Mouse (Mus musculus) lung, postnatal 25 days (tissue): ENCODE measurements around the gene Socs3.

ENCODE experiments used
- DNase-seq: peaks from one replicate; pipeline ENCODE4 v3.0.0; 2022; ENCODE audit warnings: low spot score

The Socs3 gene

GRCm38 (mm10) chr11:117954819-117955218 lies 15.0 kb downstream of the Socs3 start:
- DNase-seq, result no peak

DNA sequence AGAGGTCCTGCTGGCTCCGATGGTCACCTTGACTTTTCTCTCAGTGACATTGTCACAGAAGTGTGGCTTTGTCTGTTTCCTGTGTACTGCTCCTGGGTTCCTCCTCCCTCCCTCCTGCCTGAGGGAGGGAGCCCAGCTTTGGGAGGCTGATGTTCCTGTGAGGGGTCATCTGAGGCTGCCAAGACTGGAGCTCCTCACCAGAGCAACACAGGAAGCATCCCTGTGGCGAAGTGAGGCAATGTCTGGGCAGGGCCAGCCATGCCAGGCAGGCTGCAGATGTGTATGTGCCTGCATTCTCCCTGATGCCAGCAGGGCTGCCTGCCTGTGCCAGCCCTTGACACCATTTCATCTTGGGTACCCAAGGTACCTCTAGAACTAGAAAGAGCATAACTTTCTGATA lies 15.8 kb downstream of the Socs3 start:
- DNase-seq, result peak; percentile 55

DNA sequence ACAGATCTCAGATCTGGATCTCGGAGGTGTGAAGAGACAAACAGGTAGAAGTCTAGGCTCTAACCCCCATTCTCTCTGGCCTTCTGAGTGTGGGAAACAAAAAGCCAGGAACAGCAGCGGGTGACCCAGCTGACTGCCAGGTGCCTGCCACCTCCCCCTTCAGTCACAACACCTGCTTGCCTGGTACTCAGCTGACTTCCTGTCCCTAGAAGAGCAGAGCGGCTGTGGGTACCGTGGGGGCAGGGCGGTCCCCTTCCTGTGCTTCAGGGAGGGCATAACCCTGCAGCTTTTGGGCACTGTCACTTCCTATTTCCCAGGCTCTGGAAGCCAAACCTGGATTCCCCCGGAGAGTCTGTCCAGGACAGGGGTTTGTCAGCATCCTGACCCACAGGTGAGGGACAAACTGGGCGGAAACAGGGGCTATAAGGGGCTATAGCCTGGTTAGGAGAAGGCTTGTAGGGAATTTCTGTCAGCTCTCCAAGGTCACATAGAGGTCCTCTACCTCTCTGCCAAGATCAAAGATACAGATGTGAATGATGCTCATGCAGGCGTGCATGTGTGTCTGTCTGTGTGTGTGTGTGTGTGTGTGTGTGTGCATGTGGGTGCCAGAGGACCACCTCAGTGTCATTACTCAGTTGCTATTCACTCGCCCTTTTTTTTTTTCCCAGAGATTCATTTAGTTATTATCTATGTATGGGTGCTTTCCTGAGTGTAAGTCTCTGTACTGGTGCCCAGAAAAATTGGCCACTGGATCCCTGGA lies 17.5 kb downstream of the Socs3 start:
- peak; percentile 72 for DNase-seq

DNA sequence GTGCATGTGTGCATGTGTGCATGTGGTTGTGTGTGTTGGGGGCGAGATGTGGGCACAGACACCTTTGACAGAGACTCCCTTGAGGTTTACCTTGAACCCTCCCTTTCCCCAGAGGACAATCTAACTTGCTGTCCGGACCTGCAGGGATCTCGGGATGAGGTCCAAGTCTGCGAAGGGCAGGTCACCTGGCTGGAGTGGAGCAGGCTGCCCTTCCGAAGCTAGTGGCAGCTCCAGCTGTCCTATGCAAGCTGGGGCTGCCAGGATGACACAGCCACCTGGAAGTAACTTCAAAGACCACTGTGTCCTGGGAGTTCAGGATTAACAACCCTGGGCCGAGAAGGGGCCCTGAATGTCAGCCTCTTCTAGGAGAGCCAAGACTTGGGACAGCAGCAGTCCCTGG lies 18.5 kb downstream of the Socs3 start:
- no peak for DNase-seq

GRCm38 (mm10) chr11:117949392-117950091 lies 20.3 kb downstream of the Socs3 start:
- peak; percentile 87 for DNase-seq

GRCm38 (mm10) chr11:117946996-117947419 lies 22.8 kb downstream of the Socs3 start:
- no peak for DNase-seq

DNA sequence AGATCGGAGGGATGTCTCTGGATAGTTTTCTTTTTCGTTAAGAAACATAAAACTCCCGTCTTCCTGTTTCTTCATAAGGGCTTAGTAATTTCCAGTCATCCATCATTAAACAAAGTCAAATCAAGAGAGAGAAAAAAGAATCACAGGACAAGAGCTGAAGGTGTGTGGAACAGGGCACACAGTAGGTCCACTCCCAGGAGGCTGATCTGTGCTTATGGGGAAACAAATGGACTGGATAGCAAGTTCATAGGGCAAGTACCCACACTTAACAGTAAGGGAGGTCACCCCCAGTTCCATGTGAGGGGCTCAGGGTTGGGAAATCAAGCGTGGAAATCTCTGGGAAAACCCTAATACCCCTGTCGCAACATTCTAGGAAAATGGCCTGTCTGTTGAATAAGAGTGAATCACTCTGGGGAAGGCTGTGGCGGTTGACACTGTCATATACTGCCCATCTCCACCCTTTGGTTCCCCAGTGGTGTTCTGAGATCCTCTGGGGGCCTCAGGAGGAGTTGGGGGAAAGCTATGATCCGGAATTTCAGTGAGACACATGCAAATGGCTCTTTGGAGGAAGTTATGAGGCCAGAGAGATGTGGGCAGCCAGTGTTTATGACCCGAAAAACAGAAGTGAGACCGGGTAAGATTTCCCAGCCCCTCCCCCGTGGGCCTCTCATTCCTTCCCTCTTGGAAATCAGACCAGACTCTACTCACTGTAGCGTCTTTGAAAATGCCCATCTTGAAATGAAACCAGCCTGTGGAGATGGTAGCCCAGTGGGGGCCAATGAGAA lies 23.5 kb downstream of the Socs3 start:
- DNase-seq, result no peak

GRCm38 (mm10) chr11:117941848-117942247 lies 28.0 kb downstream of the Socs3 start:
- DNase-seq, result no peak

- DNase-seq, result no peak
These were observed 28.5 kb downstream of the Socs3 start for GRCm38 (mm10) chr11:117941325-117941834.

DNA sequence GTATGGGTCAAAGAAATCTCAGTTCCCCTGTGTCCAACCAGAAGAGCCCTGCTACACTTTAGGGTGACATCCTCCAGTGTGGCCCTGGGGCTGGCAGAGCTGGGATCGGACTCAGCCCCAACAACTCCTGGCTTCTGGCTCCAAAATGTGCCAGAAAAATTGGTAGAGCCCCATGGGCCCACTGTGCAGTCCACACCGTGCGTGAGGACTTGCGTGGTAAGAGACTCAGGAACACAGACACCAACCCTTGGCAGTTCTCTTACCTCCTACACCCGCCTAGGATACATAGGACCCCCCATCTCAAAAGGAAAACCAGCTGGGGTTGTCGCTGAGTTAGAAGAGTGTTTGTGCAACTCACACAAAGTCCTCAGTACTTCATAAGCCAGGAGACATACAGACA lies 29.0 kb downstream of the Socs3 start:
- DNase-seq, result no peak

GRCm38 (mm10) chr11:117939741-117940285 lies 30.0 kb downstream of the Socs3 start:
- DNase-seq, result peak; percentile 92

DNA sequence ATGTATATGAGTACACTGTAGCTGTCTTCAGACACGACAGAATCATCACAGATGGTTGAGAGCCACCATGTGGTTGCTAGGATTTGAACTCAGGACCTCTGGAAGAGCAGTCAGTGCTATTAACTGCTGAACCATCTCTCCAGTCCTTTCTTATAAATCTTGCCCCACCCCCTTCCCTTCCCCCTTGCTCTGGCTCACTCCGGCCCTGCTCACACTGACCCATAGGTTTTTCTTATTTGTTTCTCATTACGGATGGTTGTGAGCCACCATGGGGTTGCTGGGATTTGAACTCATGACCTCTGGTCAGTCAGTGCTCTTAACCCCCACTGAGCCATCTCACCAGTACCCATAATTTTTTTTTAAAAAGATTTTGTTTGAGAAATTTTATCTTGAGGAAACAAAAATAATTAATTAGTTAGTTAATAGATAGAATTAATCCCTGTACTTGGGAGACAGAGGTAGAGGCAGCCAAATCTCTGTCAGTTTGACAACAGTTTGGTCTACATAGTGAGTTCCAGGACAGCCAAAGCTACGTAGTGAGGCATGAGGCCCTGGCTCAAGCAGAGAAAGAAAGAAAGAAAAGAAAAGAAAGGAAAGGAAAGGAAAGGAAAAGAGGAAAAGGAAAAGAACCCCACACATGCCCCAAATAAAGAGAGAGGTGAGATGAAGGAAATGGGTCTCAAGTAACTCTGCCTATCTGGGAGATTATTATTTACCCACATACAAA lies 30.7 kb downstream of the Socs3 start:
- DNase-seq, result no peak

DNA sequence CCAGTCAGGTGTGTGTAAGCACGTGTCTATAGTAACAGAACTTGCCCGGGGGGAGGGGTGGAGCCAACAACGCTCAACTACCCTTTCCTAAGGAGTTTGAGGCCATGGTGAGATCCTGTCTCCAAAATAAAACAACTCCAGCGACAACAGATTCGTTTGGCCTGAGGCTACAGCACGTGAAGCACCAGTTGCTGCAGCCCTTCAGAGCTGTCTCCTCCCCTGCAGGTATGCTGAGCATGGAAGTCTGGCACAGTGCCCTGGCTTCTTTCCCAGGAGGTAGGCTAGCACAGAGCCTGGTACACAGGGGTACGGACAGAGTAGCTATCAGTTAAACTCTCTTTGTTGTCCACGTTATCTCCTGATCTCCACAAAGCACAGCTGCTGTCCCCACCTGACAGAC lies 33.6 kb downstream of the Socs3 start:
- peak; percentile 90 for DNase-seq

- DNase-seq, result peak; percentile 71
These were observed 34.2 kb downstream of the Socs3 start for GRCm38 (mm10) chr11:117935616-117936015.

DNA sequence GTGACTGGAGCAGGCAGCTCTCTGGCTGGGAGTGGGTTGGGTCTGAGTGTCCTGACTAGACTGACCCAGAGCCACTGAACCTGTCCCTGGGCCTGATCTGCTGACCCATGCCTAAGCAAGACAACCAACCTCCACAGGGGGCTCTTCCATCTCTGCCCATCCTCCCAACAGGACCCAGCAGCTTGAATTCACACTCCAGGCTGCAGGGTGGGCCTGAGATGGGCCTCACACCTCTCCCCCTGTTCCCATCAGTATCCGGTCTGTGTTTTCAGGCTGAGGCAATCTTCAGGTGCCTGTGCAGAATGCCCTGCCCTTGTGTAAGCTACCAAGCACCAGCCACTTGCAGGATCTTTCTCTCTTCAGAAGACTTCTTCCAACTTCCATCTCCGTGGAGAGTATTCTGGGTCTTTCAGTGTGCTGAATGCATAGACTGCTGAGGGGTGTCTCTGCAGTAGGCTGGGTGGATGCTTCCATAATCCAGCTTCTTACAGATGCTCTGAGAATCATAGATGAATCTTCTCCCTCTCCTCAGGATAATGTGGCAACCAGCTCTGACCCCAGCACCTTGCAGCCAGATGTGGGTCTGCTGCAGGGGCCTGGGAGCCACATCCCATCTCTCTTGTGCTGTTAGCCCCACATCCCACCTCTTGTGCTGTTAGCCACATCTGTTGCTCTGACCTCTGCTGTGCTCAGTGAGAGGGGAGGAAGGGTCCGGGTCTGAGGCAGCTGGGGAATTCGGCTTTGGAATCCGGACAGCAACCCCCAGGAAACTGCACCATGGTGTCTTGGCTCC lies 35.1 kb downstream of the Socs3 start:
- DNase-seq, result no peak

DNA sequence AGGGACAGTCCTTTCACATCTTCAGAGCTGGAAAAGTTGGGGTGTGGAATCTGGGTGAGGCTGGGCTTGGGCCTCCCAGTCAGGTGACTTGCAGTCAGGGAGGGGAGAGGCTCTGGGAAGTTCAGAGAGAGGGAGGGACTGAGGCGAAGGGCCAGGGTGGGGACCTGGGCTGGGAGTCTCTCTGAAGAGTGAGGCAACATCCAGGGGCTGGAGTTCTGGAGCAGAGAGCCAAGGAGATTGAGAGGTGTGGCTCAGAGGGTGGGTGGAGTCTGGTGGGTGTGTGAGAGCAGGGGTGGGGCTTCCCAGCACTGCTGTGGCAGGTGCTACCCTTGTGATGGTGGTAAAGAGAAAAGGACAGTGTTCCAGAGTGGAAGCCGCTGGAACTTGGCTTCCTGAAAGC lies 35.7 kb downstream of the Socs3 start:
- DNase-seq, result peak; percentile 92

GRCm38 (mm10) chr11:117932195-117932594 lies 37.7 kb downstream of the Socs3 start:
- DNase-seq, result peak; percentile 59

- DNase-seq, result no peak
These were observed 38.3 kb downstream of the Socs3 start for GRCm38 (mm10) chr11:117931576-117931975.

DNA sequence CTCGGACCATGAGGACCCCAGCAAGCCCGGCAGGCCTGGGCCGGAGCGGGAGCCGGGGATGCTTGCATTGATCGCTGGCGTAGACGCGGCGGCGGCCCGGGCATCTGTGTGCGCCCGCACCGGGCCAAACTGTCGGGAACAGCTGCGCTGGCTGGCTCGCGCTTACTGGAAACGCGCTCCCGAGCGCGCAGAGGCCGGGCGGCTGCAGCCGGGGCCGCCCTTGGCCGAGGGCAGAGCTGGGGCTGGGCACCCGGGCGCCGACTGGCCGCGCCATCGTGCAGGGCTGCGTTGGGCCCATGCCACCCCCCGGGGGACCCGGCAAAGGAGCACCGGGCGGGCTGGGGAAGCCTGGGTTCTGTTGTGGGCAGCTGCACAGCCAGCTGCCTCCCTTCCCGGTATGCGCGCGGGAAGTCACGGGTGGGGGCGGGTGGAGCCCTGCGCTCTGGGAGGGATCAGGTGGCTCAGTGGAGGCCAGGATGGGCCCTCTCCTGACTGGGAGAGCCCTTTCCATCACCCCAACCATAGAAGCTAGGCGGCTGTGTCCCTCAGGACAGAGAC lies 39.0 kb downstream of the Socs3 start:
- DNase-seq, result no peak

- DNase-seq, result no peak
These were observed 44.3 kb downstream of the Socs3 start for GRCm38 (mm10) chr11:117925541-117925940.
